Mouse (Mus musculus) retina, embryonic 14.5 days (tissue): ENCODE results near the gene Shkbp1.
A peak's percentile ranks its signal among the peaks of the same experiment; 100 is the strongest.

Experiments used
- DNase-seq: peaks from one replicate; pipeline ENCODE4 v3.0.0-alpha.2; 2015; ENCODE audit warnings: low spot score

Shkbp1 gene

GRCm38 (mm10) chr7:27310306-27310705 lies 45.5 kb downstream of the Shkbp1 start:
- no peak for DNase-seq

GRCm38 (mm10) chr7:27309832-27310231 lies 46.0 kb downstream of the Shkbp1 start:
- DNase-seq = no peak

- no peak for DNase-seq
Measured at GRCm38 (mm10) chr7:27308821-27309549, 46.8 kb downstream of the Shkbp1 start.

GRCm38 (mm10) chr7:27307551-27307950 lies 48.3 kb downstream of the Shkbp1 start:
- no peak for DNase-seq

- peak; percentile 50 for DNase-seq
Measured at GRCm38 (mm10) chr7:27306161-27307160, 49.4 kb downstream of the Shkbp1 start.

GRCm38 (mm10) chr7:27305091-27305730 lies 50.6 kb downstream of the Shkbp1 start:
- no peak for DNase-seq

GRCm38 (mm10) chr7:27302172-27302571 lies 53.6 kb downstream of the Shkbp1 start:
- peak; percentile 84 for DNase-seq

GRCm38 (mm10) chr7:27300801-27301200 lies 55.0 kb downstream of the Shkbp1 start:
- no peak for DNase-seq

GRCm38 (mm10) chr7:27300351-27300750 lies 55.5 kb downstream of the Shkbp1 start:
- DNase-seq = no peak

- no peak for DNase-seq
Measured at GRCm38 (mm10) chr7:27298816-27299215, 57.0 kb downstream of the Shkbp1 start.

GRCm38 (mm10) chr7:27298033-27298610 lies 57.7 kb downstream of the Shkbp1 start:
- no peak for DNase-seq

GRCm38 (mm10) chr7:27296518-27296917 lies 59.3 kb downstream of the Shkbp1 start:
- DNase-seq = no peak

GRCm38 (mm10) chr7:27295956-27296355 lies 59.9 kb downstream of the Shkbp1 start:
- DNase-seq = no peak
